Mouse (Mus musculus) kidney, adult 2 months (tissue): Measurements from ENCODE around the gene Cpm.

Source experiments
- CTCF ChIP-seq: fragments of 200-500 bp; conservative IDR thresholded peaks from 2 replicates; pipeline ENCODE4 v1.5.1; 2011; ENCODE audit warnings: low read depth, mild to moderate bottlenecking, control low read depth, low read length, moderate library complexity, mixed read lengths; ENCODE audit not compliant: insufficient read depth, insufficient read length
- POLR2A ChIP-seq: fragments of 200-500 bp; IDR thresholded peaks from one replicate; pipeline ENCODE4 v1.6.1; 2011; ENCODE audit warnings: low read depth, low read length, control low read depth

- TF ChIP-seq CTCF (no peak), POLR2A (peak; percentile 72)
Observed at GRCm38 (mm10) chr10:117629169-117629971, at the start of gene Cpm.
